29 mouse cellular contexts compared by ENCODE assay signal in the genomic region with DNA sequence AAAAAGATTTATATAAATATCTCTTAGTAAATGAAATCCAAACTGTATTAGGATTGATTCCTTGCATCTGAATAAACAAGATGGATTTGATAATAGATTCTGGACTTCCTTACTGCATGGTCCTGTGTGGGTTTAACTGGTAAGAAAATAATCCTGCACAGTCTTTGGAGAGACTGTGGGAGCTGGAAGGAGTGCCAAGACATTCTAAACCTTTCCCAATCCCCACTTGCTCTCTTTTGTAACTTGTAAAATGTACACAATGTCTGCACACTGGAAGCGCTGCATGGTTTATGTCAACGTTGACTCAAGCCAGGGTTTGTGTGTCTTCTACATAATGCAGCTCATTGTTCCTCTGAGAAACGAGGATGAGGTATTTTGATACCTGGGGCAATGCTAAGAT.
A peak's percentile ranks its signal among the peaks of the same experiment; 100 is the strongest.
DNase-seq lines count a peak whose midpoint lies in the region; ATAC-seq and TF ChIP-seq lines count a peak whose summit lies in the region.
"Had no signal": no experiment of that assay in that cellular context is flagged by ENCODE, and none has a peak within 500 bp of the region (broad histone marks: within the 10 kb centered on the region; RNA-seq: fewer than 3 reads in every experiment).

No protein-coding gene starts in this region.

- no peak for TF ChIP-seq EP300 in lung, postnatal 0 days (IDR thresholded peaks at IDR 0.05)

- H3K36me3 ChIP-seq in lung, postnatal 0 days (ENCODE audit: insufficient read depth, low read length), result no peaks in the 10 kb centered on the region
- no peaks in the 10 kb centered on the region for H3K36me3 ChIP-seq in embryonic facial prominence, embryonic 12.5 days
- H3K36me3 ChIP-seq in stomach, embryonic 15.5 days, result no peaks in the 10 kb centered on the region
- H3K36me3 ChIP-seq: heart, embryonic 12.5 days; hindbrain, embryonic 13.5 days; midbrain, embryonic 15.5 days had no signal

- H3K27ac ChIP-seq in lung, postnatal 0 days (ENCODE audit: low read length), result no peak overlapping the region
- H3K27ac ChIP-seq in embryonic facial prominence, embryonic 12.5 days, result no peak overlapping the region
- H3K27ac ChIP-seq in stomach, embryonic 15.5 days, result no peak overlapping the region
- H3K27ac ChIP-seq: gastrocnemius, adult 2 months; heart, adult 2 months; hindbrain, embryonic 13.5 days; kidney, postnatal 0 days; liver, embryonic 14.5 days; midbrain, embryonic 15.5 days had no signal

- H3K9ac ChIP-seq in lung, postnatal 0 days (replicated peaks; ENCODE audit: low read depth), result no peak overlapping the region
- no peak overlapping the region for H3K9ac ChIP-seq in embryonic facial prominence, embryonic 12.5 days
- no peak overlapping the region for H3K9ac ChIP-seq in stomach, embryonic 15.5 days
- H3K9ac ChIP-seq: heart, embryonic 12.5 days; hindbrain, embryonic 13.5 days; liver, embryonic 14.5 days; midbrain, embryonic 15.5 days had no signal

- TF ChIP-seq POLR2A in brain, embryonic 14.5 days (IDR thresholded peaks at IDR 0.05; ENCODE audit: borderline replicate concordance, extremely low read depth, insufficient read depth, insufficient read length, poor library complexity, severe bottlenecking), result no peak

- no peak overlapping the region for H3K4me3 ChIP-seq in lung, postnatal 0 days (ENCODE audit: low read depth, low read length)
- no peak overlapping the region for H3K4me3 ChIP-seq in embryonic facial prominence, embryonic 12.5 days
- no peak overlapping the region for H3K4me3 ChIP-seq in stomach, embryonic 15.5 days (replicated peaks)
- H3K4me3 ChIP-seq: gastrocnemius, adult 2 months; heart, adult 2 months; heart, embryonic 12.5 days; hindbrain, embryonic 13.5 days; megakaryocyte, embryonic 14.5 days; midbrain, embryonic 15.5 days had no signal

- no peaks in the 10 kb centered on the region for H3K4me1 ChIP-seq in lung, postnatal 0 days (ENCODE audit: insufficient read depth, low read depth, low read length)
- no peaks in the 10 kb centered on the region for H3K4me1 ChIP-seq in embryonic facial prominence, embryonic 12.5 days
- no peaks in the 10 kb centered on the region for H3K4me1 ChIP-seq in stomach, embryonic 15.5 days
- H3K4me1 ChIP-seq: heart, embryonic 12.5 days; hindbrain, embryonic 13.5 days; megakaryocyte, embryonic 14.5 days; midbrain, embryonic 15.5 days had no signal

- no peak for ATAC-seq in lung, postnatal 0 days
- ATAC-seq in embryonic facial prominence, embryonic 12.5 days (ENCODE audit: insufficient number of reproducible peaks, insufficient read depth, low FRiP score, low TSS enrichment), result peak; percentile 60; the same call in 1 of the 2 replicates
- peak; percentile 22; the same call in 1 of the 2 replicates for ATAC-seq in stomach, embryonic 15.5 days (ENCODE audit: insufficient read depth, low FRiP score, low read depth)
- no peak for ATAC-seq in erythroblast, adult 5-6 weeks (replicated peaks; ENCODE audit: low FRiP score, poor library complexity, severe bottlenecking)
- ATAC-seq: CD4-positive, CD25-positive, alpha-beta regulatory T cell, adult 4 months; forebrain, embryonic 14.5 days; intestine, embryonic 16.5 days; midbrain, embryonic 15.5 days had no signal

- H3K9me3 ChIP-seq in lung, postnatal 0 days (ENCODE audit: low read length), result no peaks in the 10 kb centered on the region
- H3K9me3 ChIP-seq in embryonic facial prominence, embryonic 12.5 days, result no peaks in the 10 kb centered on the region
- H3K9me3 ChIP-seq in stomach, embryonic 15.5 days, result no peaks in the 10 kb centered on the region
- H3K9me3 ChIP-seq: heart, embryonic 12.5 days; hindbrain, embryonic 13.5 days; megakaryocyte, embryonic 14.5 days; midbrain, embryonic 15.5 days had no signal

- no peaks in the 10 kb centered on the region for H3K27me3 ChIP-seq in lung, postnatal 0 days (replicated peaks; ENCODE audit: insufficient read depth, low read length)
- no peaks in the 10 kb centered on the region for H3K27me3 ChIP-seq in embryonic facial prominence, embryonic 12.5 days
- H3K27me3 ChIP-seq in stomach, embryonic 15.5 days (replicated peaks), result no peaks in the 10 kb centered on the region
- H3K27me3 ChIP-seq: heart, embryonic 12.5 days; hindbrain, embryonic 13.5 days; megakaryocyte, embryonic 14.5 days; midbrain, embryonic 15.5 days had no signal

- DNase-seq in lung, postnatal 0 days (ENCODE audit: low spot score), result peak; percentile 27
- no peak for DNase-seq in lung, postnatal 4 days
- DNase-seq in brain, embryonic 14.5 days (ENCODE audit: low read depth), result peak; percentile 39
- no peak for DNase-seq in adrenal gland, adult 18-20 months (ENCODE audit: low spot score in 2 of 2)
- DNase-seq: adrenal gland, adult 8-10 months; cerebellum, adult 8-10 months; gastrocnemius, adult 2 months; gastrocnemius, postnatal 36 days; heart, adult 2 months; heart, postnatal 4 days; kidney, adult 8-10 months; kidney, postnatal 4 days; left cerebral cortex, postnatal 4 days; liver; lung, adult 2 months; lung, postnatal 36 days; right cerebral cortex, postnatal 25 days had no signal

- no peak overlapping the region for H3K4me2 ChIP-seq in lung, postnatal 0 days (replicated peaks; ENCODE audit: low read depth, low read length)
- H3K4me2 ChIP-seq in embryonic facial prominence, embryonic 12.5 days (replicated peaks), result no peak overlapping the region
- no peak overlapping the region for H3K4me2 ChIP-seq in stomach, embryonic 15.5 days
- H3K4me2 ChIP-seq: heart, embryonic 12.5 days; hindbrain, embryonic 13.5 days; midbrain, embryonic 15.5 days had no signal

- TF ChIP-seq CTCF in lung, postnatal 0 days (IDR thresholded peaks at IDR 0.05), result no peak
- no peak for TF ChIP-seq CTCF in brain, embryonic 14.5 days (IDR thresholded peaks at IDR 0.05; ENCODE audit: borderline replicate concordance, extremely low read depth, insufficient read depth, insufficient read length)

- 38% methylated on average over 3 of the region's 3 CpGs for WGBS in lung, postnatal 0 days
- 8% methylated on average over 3 of the region's 3 CpGs for WGBS in embryonic facial prominence, embryonic 12.5 days
- WGBS in stomach, embryonic 15.5 days, result 24% methylated on average over 3 of the region's 3 CpGs

Comparison
In these comparisons a context has a peak if more than half of its experiments do, and no peak if none do; other contexts are left out.
1. DNase-seq: peak in lung, postnatal 0 days (single experiment) and brain, embryonic 14.5 days (single experiment); none in lung, postnatal 4 days (0 of 2) and adrenal gland, adult 18-20 months (0 of 2).
2. ATAC-seq: peak in embryonic facial prominence, embryonic 12.5 days (single experiment) and stomach, embryonic 15.5 days (single experiment); none in lung, postnatal 0 days (single experiment) and erythroblast, adult 5-6 weeks (single experiment).